Mouse (Mus musculus): ENCODE measurements around the gene Strada.
"Not testable (repeated sequence)": the region's sequence is repeated elsewhere in the genome, so short reads cannot be mapped to it uniquely, and the experiment has no call there.

The Strada gene

GRCm38 (mm10) chr11:106157154-106157553 is 44.8 kb downstream of the Strada start:
- DNase-seq (ENCODE audit: low read depth, low spot score), result no peak

GRCm38 (mm10) chr11:106156257-106156656 is 45.7 kb downstream of the Strada start:
- DNase-seq (ENCODE audit: low read depth, low spot score), result no peak

GRCm38 (mm10) chr11:106155761-106156160 is 46.2 kb downstream of the Strada start:
- no peak for DNase-seq (ENCODE audit: low read depth, low spot score)

GRCm38 (mm10) chr11:106154770-106155169 is 47.2 kb downstream of the Strada start:
- no peak for DNase-seq (ENCODE audit: low read depth, low spot score)

- DNase-seq (ENCODE audit: low read depth, low spot score), result no peak
Measured at GRCm38 (mm10) chr11:106154091-106154490, 47.9 kb downstream of the Strada start.

GRCm38 (mm10) chr11:106152132-106152531 is 49.8 kb downstream of the Strada start:
- no peak for DNase-seq (ENCODE audit: low read depth, low spot score)

- DNase-seq (ENCODE audit: low read depth, low spot score), result no peak
Measured at GRCm38 (mm10) chr11:106151219-106151618, 50.7 kb downstream of the Strada start.

DNA sequence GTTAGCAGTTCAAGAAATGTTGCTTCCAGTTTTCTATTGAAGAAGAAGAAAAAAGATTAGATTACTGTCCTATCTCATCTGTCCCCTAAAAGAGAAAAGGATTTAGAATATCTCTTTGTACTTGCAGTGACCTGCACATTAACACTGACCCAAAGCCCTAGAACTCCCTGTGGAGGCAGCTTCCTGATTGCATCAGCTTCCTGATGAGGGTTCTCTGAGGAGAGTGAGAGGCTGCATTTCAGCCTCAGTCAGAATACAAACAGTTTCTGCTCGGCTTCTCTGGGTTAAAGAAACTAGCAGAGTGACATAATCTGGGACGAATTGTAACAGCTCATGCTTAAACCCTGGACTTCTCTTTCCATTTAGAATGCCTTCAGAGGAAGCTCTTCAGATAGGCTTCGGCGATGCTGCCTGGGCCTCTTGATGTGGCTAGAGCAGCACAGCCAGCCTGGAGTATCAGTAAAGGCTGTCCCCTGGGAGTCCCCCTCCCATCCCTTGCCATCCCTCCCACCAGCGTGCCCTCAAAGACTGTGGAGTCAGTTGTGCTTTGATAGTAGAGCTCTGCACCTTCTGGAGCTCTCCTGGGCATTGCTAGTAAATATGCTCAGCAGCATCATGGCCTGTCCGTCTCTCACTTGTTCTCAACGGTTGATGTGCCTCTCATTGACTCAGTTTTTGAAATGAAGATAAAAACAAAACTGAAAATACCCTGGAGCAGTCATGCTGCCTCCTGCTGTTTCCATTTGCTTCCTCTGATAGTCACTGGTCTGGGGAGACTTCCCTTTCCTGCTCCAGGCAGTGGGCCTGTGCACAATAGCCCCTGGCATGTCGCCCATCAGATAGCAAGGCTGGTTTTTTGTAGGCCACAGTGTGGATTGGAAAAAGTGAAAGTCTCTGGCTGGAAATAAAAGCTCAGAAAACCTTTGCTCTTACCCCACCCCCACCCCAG is 67.1 kb downstream of the Strada start:
- DNase-seq (ENCODE audit: low read depth, low spot score), result peak; percentile 43

DNA sequence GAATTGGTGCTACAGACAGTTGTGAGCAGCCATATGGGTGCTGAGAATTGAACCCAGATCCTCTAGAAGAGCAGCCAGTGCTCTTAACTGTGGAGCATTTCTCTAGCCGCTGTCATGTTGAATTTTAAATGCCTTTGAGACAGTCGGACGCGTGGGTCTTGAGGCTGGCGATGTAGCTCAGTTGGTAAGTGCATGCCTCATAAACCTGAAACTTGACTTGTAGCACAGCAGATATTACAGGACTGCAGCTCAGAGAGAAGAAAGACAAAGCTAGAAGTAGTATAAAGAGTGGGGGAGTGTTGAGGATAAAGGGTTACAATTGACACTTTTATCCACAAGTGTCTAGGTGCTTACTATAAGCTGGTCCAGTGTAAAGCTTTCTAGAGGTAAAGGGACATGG is 69.5 kb downstream of the Strada start:
- DNase-seq (ENCODE audit: low read depth, low spot score), result no peak

GRCm38 (mm10) chr11:106129477-106129876 is 72.5 kb downstream of the Strada start:
- DNase-seq (ENCODE audit: low read depth, low spot score), result no peak

GRCm38 (mm10) chr11:106126727-106127373 is 75.1 kb downstream of the Strada start:
- DNase-seq (ENCODE audit: low read depth, low spot score), result not testable (repeated sequence)

DNA sequence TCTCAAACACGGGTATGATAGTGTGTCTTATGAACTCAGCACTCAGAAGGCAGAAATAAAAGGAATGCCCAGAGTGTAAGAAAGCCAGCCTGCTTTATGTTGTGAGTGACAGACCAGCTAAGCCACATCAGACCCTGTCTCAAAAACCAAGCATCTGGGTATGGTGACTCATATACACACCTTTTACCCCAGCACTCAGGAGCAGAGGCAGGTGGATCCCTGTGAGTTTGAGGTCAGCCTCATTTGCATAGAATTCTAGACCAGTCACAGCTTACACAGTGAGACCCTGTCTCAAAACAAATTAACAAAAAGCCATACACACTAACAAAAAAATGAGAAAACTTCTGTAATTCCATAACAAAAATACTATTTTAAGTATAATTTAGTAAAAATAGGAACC is 76.1 kb downstream of the Strada start:
- DNase-seq (ENCODE audit: low read depth, low spot score), result no peak

DNA sequence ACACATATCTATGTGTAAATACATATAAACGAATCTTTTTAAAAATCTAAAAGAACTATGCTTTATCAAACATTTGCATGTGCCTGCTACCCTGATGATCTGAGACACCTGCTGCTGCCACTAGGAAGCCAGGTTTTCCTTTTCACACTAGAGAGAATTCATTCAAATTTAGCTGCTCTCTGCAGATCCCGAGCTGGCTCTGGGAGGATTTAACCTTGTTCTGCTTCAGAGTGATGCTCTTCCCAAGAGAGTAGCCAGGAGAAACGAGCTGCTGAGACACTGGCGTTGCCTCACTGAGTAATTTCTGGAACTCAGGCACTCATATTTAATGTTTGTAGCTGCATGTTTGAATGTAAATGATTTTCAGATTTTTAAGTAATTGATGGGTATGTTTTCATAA is 77.2 kb downstream of the Strada start:
- no peak for DNase-seq (ENCODE audit: low read depth, low spot score)

GRCm38 (mm10) chr11:106122736-106123135 is 79.2 kb downstream of the Strada start:
- no peak for DNase-seq (ENCODE audit: low read depth, low spot score)

DNA sequence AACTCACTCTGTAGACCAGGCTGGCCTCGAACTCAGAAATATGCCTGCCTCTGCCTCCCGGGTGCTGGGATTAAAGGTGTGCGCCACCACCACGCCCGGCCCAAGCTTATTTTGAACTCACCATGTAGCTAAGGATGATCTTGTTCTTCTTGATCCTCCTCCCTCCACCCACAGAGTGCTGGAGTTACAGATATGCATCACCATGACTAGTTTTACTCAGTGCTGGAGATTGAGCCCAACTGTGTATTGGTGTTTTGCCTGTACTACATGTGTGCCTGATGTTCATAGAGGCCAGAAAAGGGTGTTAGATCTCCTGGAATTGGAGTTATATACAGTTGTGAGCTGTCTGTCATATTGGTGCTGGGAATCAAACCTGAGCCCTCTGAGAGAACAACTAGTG is 79.7 kb downstream of the Strada start:
- no peak for DNase-seq (ENCODE audit: low read depth, low spot score)

All from mesoderm, embryonic 11.5 days (tissue).